Mouse (Mus musculus) thymus, postnatal 0 days (tissue): ENCODE measurements at regions not wholly inside any gene's neighbourhood (a gene's known extent, or its start where the extent isn't known, plus 50 kb on each side); places are given as distances from the start of the nearest gene placed in this dataset.

Experiments used
- DNase-seq: peaks from one replicate; pipeline ENCODE4 v3.0.0-alpha.2; 2015; ENCODE audit warnings: low spot score

GRCm38 (mm10) chr6:51320676-51321419, 111.6 kb upstream of the Nfe2l3 start:
- no peak for DNase-seq

- DNase-seq: no peak
These were observed 106.2 kb upstream of the Nfe2l3 start for GRCm38 (mm10) chr6:51326103-51326829.

GRCm38 (mm10) chr6:51329070-51329995, 103.1 kb upstream of the Nfe2l3 start:
- DNase-seq: no peak

GRCm38 (mm10) chr6:51330069-51330706, 102.3 kb upstream of the Nfe2l3 start:
- DNase-seq: no peak

GRCm38 (mm10) chr6:51332841-51333240, 99.6 kb upstream of the Nfe2l3 start:
- no peak for DNase-seq

GRCm38 (mm10) chr6:51333722-51334360, 98.6 kb upstream of the Nfe2l3 start:
- no peak for DNase-seq

GRCm38 (mm10) chr6:51335314-51335713, 97.2 kb upstream of the Nfe2l3 start:
- no peak for DNase-seq

GRCm38 (mm10) chr6:51339301-51339700, 93.2 kb upstream of the Nfe2l3 start:
- no peak for DNase-seq

GRCm38 (mm10) chr6:51347721-51348120, 84.7 kb upstream of the Nfe2l3 start:
- DNase-seq: no peak

GRCm38 (mm10) chr6:51349771-51350170, 82.7 kb upstream of the Nfe2l3 start:
- no peak for DNase-seq

- no peak for DNase-seq
These were observed 77.4 kb upstream of the Nfe2l3 start for GRCm38 (mm10) chr6:51355041-51355440.

- DNase-seq: no peak
These were observed 70.8 kb upstream of the Nfe2l3 start for GRCm38 (mm10) chr6:51361611-51362180.

GRCm38 (mm10) chr6:51362475-51363226, 69.8 kb upstream of the Nfe2l3 start:
- DNase-seq: peak; percentile 88

GRCm38 (mm10) chr6:51364776-51365175, 67.7 kb upstream of the Nfe2l3 start:
- DNase-seq: no peak

- no peak for DNase-seq
These were observed 62.7 kb upstream of the Nfe2l3 start for GRCm38 (mm10) chr6:51369771-51370170.

- DNase-seq: no peak
These were observed 60.1 kb upstream of the Nfe2l3 start for GRCm38 (mm10) chr6:51372357-51372756.

GRCm38 (mm10) chr6:51378436-51378835, 54.0 kb upstream of the Nfe2l3 start:
- no peak for DNase-seq

GRCm38 (mm10) chr6:51379074-51379473, 53.4 kb upstream of the Nfe2l3 start:
- DNase-seq: no peak

GRCm38 (mm10) chr6:51379560-51380274, 52.8 kb upstream of the Nfe2l3 start:
- DNase-seq: peak; percentile 90
